Mouse (Mus musculus) forebrain, embryonic 14.5 days (tissue): ENCODE data around the gene Fam25c. TPM values are rescaled to one million over a fixed set of nuclear protein-coding genes. Genes with fewer than 3 reads are reported as not detected.

Experiments
- polyA plus RNA-seq: library from polyadenylated mRNA; unstranded; fragments of >200 nt; fragmentation: Nextera tagmentation; extraction: Ambion mirVana; gene quantifications from 2 replicates; pipeline ENCODE4 v1.2.1, GENCODE M21; 2014

Fam25c gene
- polyA plus RNA-seq, 1 experiment from 2014 or later: not detected

Other genes with a start within 250 kb of the Fam25c start
- 0.05 and 0.07 TPM in 2 replicates for gene Npy4r, start 202.9 kb downstream of the Fam25c start, polyA plus RNA-seq
- 2.6 TPM in 2 replicates for gene Gprin2, start 153.8 kb downstream of the Fam25c start, polyA plus RNA-seq
- gene Syt15, start 135.8 kb downstream of the Fam25c start, polyA plus RNA-seq: 0.14 and 0.16 TPM in 2 replicates
- gene Shld2, start 44.9 kb downstream of the Fam25c start, polyA plus RNA-seq: 7.0 and 8.6 TPM in 2 replicates
- gene Glud1, start 44.7 kb downstream of the Fam25c start, polyA plus RNA-seq: 84.0 and 94.1 TPM in 2 replicates
- gene Sncg, start 19.4 kb upstream of the Fam25c start, polyA plus RNA-seq: 4.0 and 4.2 TPM in 2 replicates
- 3.5 and 3.6 TPM in 2 replicates for gene Mmrn2, start 20.0 kb upstream of the Fam25c start, polyA plus RNA-seq
- 21.3 and 22.5 TPM in 2 replicates for gene Bmpr1a, start 147.9 kb upstream of the Fam25c start, polyA plus RNA-seq
- gene 9230112D13Rik, start 167.4 kb upstream of the Fam25c start, polyA plus RNA-seq: not detected in 2 replicates
- 0.49 and 0.63 TPM in 2 replicates for gene Ldb3, start 233.2 kb upstream of the Fam25c start, polyA plus RNA-seq
- gene Opn4, start 244.7 kb upstream of the Fam25c start, polyA plus RNA-seq: not detected in 2 replicates